Mouse (Mus musculus) kidney, postnatal 0 days (tissue): Measurements from ENCODE around the gene Pex11a. TPM values are rescaled to one million over a fixed set of nuclear protein-coding genes. Genes with fewer than 3 reads are reported as not detected.

Experiments used
- ATAC-seq: fragments of 200-750 bp; cut with Nextera tagmentation; replicated peaks from 2 replicates; pipeline ENCODE4 v1.8.0; 2017; ENCODE audit warnings: low read depth, moderate number of reproducible peaks, moderate TSS enrichment, moderate library complexity; ENCODE audit not compliant: low FRiP score
- DNase-seq: peaks from one replicate; pipeline ENCODE4 v3.0.0-alpha.2; 2016; ENCODE audit warnings: low spot score
- H3K27ac ChIP-seq: fragments of 300-500 bp; sonication (generic); 2 replicates; pipeline ENCODE4 v1.5.1; 2014; ENCODE audit warnings: mild to moderate bottlenecking
- H3K27me3 ChIP-seq: fragments of 300-500 bp; sonication (generic); 2 replicates; pipeline ENCODE4 v1.6.1; 2014; ENCODE audit warnings: low read length, mixed read lengths; ENCODE audit not compliant: insufficient read depth
- H3K36me3 ChIP-seq: fragments of 300-500 bp; sonication (generic); 2 replicates; pipeline ENCODE4 v1.6.1; 2014; ENCODE audit warnings: low read length, mixed read lengths; ENCODE audit not compliant: insufficient read depth
- H3K4me1 ChIP-seq: fragments of 300-500 bp; sonication (generic); replicated peaks from 2 replicates; pipeline ENCODE4 v1.6.1; 2014; ENCODE audit warnings: antibody characterized with exemption, low read length, mixed read lengths; ENCODE audit not compliant: insufficient read depth
- H3K4me2 ChIP-seq: fragments of 300-500 bp; sonication (generic); 2 replicates; pipeline ENCODE4 v1.6.1; 2014; ENCODE audit warnings: mild to moderate bottlenecking, low read length, moderate library complexity, mixed read lengths
- H3K4me3 ChIP-seq: fragments of 300-500 bp; sonication (generic); replicated peaks from 2 replicates; pipeline ENCODE4 v1.5.1; 2014; ENCODE audit warnings: low read depth, low read length
- H3K9ac ChIP-seq: fragments of 300-500 bp; sonication (generic); 2 replicates; pipeline ENCODE4 v1.6.1; 2014; ENCODE audit warnings: low read depth, low read length
- H3K9me3 ChIP-seq: fragments of 300-500 bp; sonication (generic); replicated peaks from 2 replicates; pipeline ENCODE4 v1.6.1; 2016; ENCODE audit warnings: low read length, inconsistent platforms, mixed read lengths
- CTCF ChIP-seq: IDR thresholded peaks from 2 replicates; pipeline ENCODE4 v1.5.1; 2016; ENCODE audit warnings: antibody characterized with exemption, low read depth, mild to moderate bottlenecking, moderate library complexity
- WGBS: fragments of 180-500 bp; shearing (Covaris S2); extraction: QIAGEN DNeasy Blood & Tissue Kit; methylation state at CpG from one replicate; pipeline ENCODE4 v1.1.7; 2014; 5-methylcytosine and 5-hydroxymethylcytosine counted together
- polyA plus RNA-seq: library from polyadenylated mRNA; unstranded; fragments of >200 nt; fragmentation: Nextera tagmentation; extraction: Ambion mirVana; gene quantifications from 2 replicates; pipeline ENCODE4 v1.2.1, GENCODE M21; 2015

Pex11a gene
- polyA plus RNA-seq, 1 experiment from 2014 or later = 21.2 TPM

DNA sequence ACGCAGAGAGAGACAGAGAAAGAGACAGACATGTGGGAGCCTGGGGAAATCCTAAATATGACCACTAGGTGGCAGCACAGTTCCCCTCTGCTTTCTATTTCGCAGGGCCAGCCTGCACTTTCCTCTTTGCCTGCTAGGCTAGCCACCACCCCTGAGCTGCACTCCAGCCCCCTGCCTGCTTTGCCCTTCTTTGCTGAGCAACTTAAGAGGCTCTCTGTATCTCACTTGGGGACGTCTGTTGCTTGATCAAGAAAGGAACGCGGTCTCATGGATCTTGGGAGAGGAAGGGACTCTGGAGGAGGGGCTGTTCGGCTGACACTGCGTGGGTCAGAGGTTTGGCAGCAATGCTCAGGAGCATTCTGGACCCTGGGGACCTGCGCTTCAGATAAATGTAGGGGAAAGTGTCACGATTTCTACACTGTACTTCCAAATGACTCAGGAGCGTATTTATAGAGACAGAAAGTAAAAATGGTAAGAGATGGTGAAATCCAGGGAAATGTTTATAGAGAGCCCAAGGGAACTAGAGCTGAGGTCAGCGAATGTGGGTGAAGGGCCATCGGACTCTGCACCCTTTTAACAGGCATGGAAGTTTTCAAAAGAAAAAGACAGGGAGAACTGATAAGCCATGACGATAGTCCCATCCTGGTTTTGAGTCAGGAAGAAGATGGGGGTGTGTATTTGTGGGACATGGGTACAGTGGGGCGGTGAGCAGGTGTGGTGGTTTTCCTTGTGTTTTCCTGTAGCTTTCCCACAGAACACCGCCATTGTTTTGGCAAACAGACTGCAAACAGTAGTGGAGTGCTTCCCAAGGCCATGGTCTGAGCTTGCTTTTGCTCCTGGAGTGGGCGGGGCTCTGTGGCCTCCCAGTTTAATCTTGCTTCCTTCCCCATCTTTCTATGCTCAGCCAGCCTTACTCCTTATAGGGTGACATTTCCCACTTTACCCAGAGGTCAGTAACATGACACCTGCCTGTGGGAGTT lies 38.0 kb upstream of the Pex11a start:
- DNase-seq = peak; percentile 92
- H3K9ac ChIP-seq = 0 out of 2 replicates have a peak overlapping the region, but pooled peaks have one; percentile 35
- H3K4me2 ChIP-seq = peak overlapping the region; percentile 57

DNA sequence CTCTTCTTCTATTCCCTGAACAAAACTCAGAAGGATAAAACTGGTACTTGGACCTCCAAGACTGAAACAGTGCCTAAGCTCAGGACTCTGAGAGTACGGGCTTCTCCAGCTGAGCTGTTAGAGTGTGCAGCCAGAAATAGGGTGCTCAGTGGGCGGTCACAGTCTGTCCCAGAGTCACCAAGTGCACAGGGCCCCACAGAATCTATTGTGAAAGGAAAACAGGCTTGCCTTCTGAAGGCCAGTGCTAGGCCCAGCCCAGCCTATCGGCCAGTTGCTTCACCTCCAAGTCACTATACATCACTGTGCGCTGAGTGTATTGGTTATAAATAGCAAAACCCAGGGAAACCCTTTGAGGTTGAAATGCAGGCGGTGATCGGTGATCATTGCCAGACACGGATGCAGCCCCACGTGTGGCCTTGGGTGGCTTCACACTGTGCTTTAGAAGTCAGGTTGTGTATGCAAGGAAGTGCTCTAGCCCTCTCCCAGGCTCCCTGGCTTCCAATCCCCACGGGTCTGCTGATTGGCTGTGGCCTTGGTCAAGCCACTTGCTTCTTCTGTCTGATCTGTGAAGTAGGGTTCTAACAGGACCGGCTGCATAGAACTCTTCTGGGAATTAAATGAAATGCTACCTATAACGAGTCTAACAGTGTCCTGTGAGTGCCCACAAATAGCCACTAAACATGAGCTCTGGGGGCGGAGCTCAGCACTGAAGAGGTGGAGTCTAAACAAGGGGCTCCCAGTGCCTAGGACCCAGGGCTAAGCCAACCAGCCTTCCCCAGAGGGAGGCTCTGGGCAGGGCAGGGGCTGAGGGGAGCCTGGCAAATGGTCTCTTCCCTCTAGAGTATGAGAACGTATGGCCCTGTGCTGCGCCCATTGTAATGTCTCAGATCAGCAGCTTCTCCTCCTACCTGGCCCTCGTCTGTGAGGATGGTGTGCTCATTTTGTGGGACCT lies 28.9 kb upstream of the Pex11a start:
- H3K4me2 ChIP-seq = no peak overlapping the region

More for the DNA sequence above, 38.0 kb upstream of the Pex11a start:
- 0 out of 2 replicates have a peak, but pooled peaks cover 5% of the 10 kb centered on the region for H3K4me1 ChIP-seq
- peak overlapping the region; percentile 10; the same call in 1 of the 2 replicates for H3K4me3 ChIP-seq
- no peaks in the 10 kb centered on the region for H3K9me3 ChIP-seq
- TF ChIP-seq CTCF = peak; percentile 98
- peak; percentile 70 for ATAC-seq
- H3K27me3 ChIP-seq = no peaks in the 10 kb centered on the region
- peak overlapping the region; percentile 20; the same call in 1 of the 2 replicates for H3K27ac ChIP-seq
- no peaks in the 10 kb centered on the region for H3K36me3 ChIP-seq
- 28% methylated on average over 16 of the region's 16 CpGs for WGBS

DNA sequence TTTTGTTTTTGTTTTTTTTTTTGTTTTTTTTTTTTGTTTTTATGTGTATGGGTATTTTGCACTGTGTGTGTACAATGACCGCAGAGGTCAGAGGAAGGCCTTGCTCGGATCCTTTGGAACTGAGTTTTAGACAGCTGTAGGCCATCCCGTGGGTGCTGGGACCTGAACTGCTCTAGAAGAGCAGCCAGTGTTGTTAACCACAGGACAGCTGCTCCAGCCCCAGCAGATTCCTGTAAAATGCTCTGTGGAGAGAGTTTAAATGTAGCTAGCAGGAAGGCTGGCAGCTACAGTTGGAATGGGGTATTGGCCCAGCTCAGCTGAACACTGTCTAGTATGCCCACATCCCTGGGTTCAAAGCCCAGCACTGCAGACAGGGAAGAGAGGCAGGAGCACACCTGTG lies 26.7 kb upstream of the Pex11a start:
- ATAC-seq (no peak), DNase-seq (no peak)
- Histone ChIP-seq H3K4me2 (no peak overlapping the region), H3K9ac (no peak overlapping the region), H3K27ac (no peak overlapping the region), H3K27me3 (no peaks in the 10 kb centered on the region), H3K4me3 (no peak overlapping the region), H3K36me3 (no peaks in the 10 kb centered on the region), H3K9me3 (no peaks in the 10 kb centered on the region), H3K4me1 (no peaks in the 10 kb centered on the region)
- WGBS = 65% methylated on average over 3 of the region's 3 CpGs
- no peak for TF ChIP-seq CTCF

More for the DNA sequence above, 28.9 kb upstream of the Pex11a start:
- Histone ChIP-seq H3K4me1 (no peaks in the 10 kb centered on the region), H3K27ac (no peak overlapping the region), H3K4me3 (no peak overlapping the region), H3K9ac (no peak overlapping the region), H3K9me3 (no peaks in the 10 kb centered on the region), H3K27me3 (no peaks in the 10 kb centered on the region), H3K36me3 (no peaks in the 10 kb centered on the region)
- DNase-seq (no peak), ATAC-seq (no peak)
- no peak for TF ChIP-seq CTCF
- 51% methylated on average over 15 of the region's 15 CpGs for WGBS

DNA sequence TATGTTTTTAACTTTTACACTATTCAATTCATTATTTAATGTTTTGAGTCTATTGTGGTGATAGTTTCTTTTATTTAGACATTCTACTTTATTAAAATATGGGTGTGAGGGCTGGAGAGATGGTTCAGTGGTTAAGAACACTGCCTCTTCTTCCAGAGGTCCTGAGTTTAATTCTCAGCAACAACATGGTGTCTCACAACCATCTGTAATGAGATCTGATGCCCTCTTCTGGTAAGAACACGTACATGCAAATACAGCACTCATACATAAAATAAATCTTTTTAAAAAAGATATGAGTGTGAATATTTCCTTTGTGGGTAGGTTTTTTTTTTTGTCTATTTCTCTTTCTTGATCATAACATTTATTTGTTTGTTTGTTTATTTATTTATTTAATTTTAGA lies 23.1 kb upstream of the Pex11a start:
- peak; percentile 32; the same call in 1 of the 2 replicates for TF ChIP-seq CTCF
- no peak overlapping the region for H3K4me3 ChIP-seq
- no peak overlapping the region for H3K27ac ChIP-seq
- 31% methylated on average over 1 of the region's 1 CpGs for WGBS
- no peak overlapping the region for H3K9ac ChIP-seq
- no peaks in the 10 kb centered on the region for H3K4me1 ChIP-seq
- H3K9me3 ChIP-seq = no peaks in the 10 kb centered on the region
- no peaks in the 10 kb centered on the region for H3K36me3 ChIP-seq
- H3K27me3 ChIP-seq = no peaks in the 10 kb centered on the region
- no peak overlapping the region for H3K4me2 ChIP-seq
- DNase-seq (no peak), ATAC-seq (no peak)

DNA sequence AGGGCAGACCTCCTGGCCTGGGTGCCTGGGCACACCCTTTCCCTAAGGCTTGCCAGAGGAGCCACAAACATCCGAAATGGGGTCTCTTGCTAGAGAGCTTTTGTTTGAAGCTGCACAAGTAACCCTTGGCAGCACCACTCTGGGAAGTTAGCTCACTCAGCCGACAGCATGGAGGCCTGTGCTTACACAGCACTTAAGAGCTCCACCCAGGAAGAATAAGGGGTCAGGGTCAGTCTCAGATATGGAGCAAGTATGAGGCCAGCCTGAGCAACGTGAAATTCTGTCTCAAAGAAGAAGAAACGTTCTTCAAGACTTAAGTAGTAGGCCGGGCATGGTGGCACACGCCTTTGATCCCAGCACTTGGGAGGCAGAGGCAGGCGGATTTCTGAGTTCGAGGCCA lies 19.2 kb upstream of the Pex11a start:
- TF ChIP-seq CTCF = no peak
- Histone ChIP-seq H3K4me2 (no peak overlapping the region), H3K4me1 (no peaks in the 10 kb centered on the region), H3K9ac (no peak overlapping the region), H3K36me3 (no peaks in the 10 kb centered on the region), H3K27me3 (no peaks in the 10 kb centered on the region), H3K9me3 (no peaks in the 10 kb centered on the region), H3K27ac (no peak overlapping the region), H3K4me3 (no peak overlapping the region)
- ATAC-seq (no peak), DNase-seq (no peak)
- WGBS = 73% methylated on average over 8 of the region's 8 CpGs
